12 mouse cellular contexts compared by ENCODE assay signal in the genomic region with DNA sequence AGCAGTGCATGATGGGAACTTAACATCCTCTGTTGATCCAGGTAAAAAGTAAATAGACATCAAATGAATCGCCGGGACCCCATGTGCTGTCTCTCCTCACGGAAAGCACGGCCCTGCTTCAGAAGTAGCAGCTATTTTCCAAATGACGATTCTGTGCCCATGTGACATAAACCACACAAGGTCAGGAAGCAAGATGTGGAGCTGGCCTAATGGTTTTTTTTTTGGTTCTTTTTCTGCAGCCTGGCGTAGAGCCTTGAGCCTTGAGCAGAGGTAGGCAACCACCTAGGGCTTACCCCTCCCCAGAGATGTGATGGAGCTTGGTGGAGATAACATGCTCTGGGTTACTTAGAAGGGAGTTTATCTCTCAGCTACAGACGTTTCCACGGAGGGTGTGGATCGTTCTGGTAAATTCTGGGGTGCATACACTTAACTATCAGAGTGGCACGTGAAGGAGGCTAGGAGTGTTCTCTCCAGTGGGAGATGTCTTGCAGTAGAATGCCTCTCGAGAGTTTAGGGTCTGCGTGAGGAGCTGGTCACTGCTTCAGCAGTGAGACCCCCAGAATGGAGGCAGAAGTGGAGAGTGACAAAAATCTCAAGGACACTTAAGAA.
DNase-seq lines count a peak whose midpoint lies in the region; ATAC-seq lines count a peak whose summit lies in the region.
"Had no signal": no experiment of that assay in that cellular context is flagged by ENCODE, and none has a peak within 500 bp of the region (broad histone marks: within the 10 kb centered on the region; RNA-seq: fewer than 3 reads in every experiment).

No protein-coding gene starts in this region.

- WGBS in heart, embryonic 11.5 days (ENCODE audit: insufficient replicate concordance), result 56% methylated on average over 12 of the region's 12 CpGs
- 20% methylated on average over 12 of the region's 12 CpGs for WGBS in liver, embryonic 16.5 days (ENCODE audit: insufficient replicate concordance)

- peak overlapping the region; percentile 74 for H3K27ac ChIP-seq in heart, embryonic 11.5 days (ENCODE audit: low read depth, low read length)
- peak overlapping the region; percentile 94 for H3K27ac ChIP-seq in liver, embryonic 16.5 days (ENCODE audit: low read length)
- H3K27ac ChIP-seq: macrophage; neural tube, embryonic 12.5 days had no signal

- no peaks in the 10 kb centered on the region for H3K27me3 ChIP-seq in heart, embryonic 11.5 days (ENCODE audit: control insufficient read depth, insufficient read depth, low read length)
- H3K27me3 ChIP-seq in liver, embryonic 16.5 days (ENCODE audit: control insufficient read depth, insufficient read depth, low read depth, low read length), result no peaks in the 10 kb centered on the region
- H3K27me3 ChIP-seq: neural tube, embryonic 12.5 days had no signal

- H3K9me3 ChIP-seq in heart, embryonic 11.5 days (replicated peaks; ENCODE audit: control insufficient read depth, low read length), result no peaks in the 10 kb centered on the region
- H3K9me3 ChIP-seq in liver, embryonic 16.5 days (replicated peaks; ENCODE audit: control insufficient read depth, low read length), result no peaks in the 10 kb centered on the region; the same call in 1 of the 2 replicates

- no peak for DNase-seq in heart, postnatal 25 days (ENCODE audit: low spot score)
- DNase-seq in spleen, adult 12 weeks (ENCODE audit: low spot score), result peak; percentile 58
- DNase-seq in spleen, adult 18-20 months, result no peak
- DNase-seq in cerebellum, adult 11 months, result no peak
- DNase-seq in urinary bladder, postnatal 4 days (ENCODE audit: low spot score in 2 of 2), result no peak
- DNase-seq: embryo, embryonic 11 days; left cerebral cortex, postnatal 4 days had no signal

- intact Hi-C loops in heart, postnatal 25 days (cut with DNase I), result no loop called here

- ATAC-seq in heart, embryonic 11.5 days (replicated peaks; ENCODE audit: insufficient number of reproducible peaks, low FRiP score, low TSS enrichment), result peak; percentile 92
- peak; percentile 99 for ATAC-seq in liver, embryonic 16.5 days (ENCODE audit: low read depth)
- no peak for ATAC-seq in activated CD4-positive, CD25-positive, alpha-beta regulatory T cell, adult 4 months

- H3K36me3 ChIP-seq in heart, embryonic 11.5 days (ENCODE audit: control insufficient read depth, insufficient read depth, low read length), result no peaks in the 10 kb centered on the region
- H3K36me3 ChIP-seq in liver, embryonic 16.5 days (ENCODE audit: control insufficient read depth, insufficient read depth), result peaks cover 9% of the 10 kb centered on the region
- H3K36me3 ChIP-seq: neural tube, embryonic 12.5 days had no signal

- H3K4me2 ChIP-seq in heart, embryonic 11.5 days, result 0 out of 2 replicates have a peak overlapping the region, but pooled peaks have one; percentile 3
- peak overlapping the region; percentile 77 for H3K4me2 ChIP-seq in liver, embryonic 16.5 days (ENCODE audit: low read depth, low read length)
- H3K4me2 ChIP-seq: neural tube, embryonic 12.5 days had no signal

- H3K4me1 ChIP-seq in heart, embryonic 11.5 days (ENCODE audit: control insufficient read depth, insufficient read depth, low read length), result no peaks in the 10 kb centered on the region
- peaks cover 30% of the 10 kb centered on the region for H3K4me1 ChIP-seq in liver, embryonic 16.5 days (ENCODE audit: control insufficient read depth, low read depth, low read length)
- H3K4me1 ChIP-seq: neural tube, embryonic 12.5 days had no signal

- peak overlapping the region; percentile 50; the same call in 1 of the 2 replicates for H3K9ac ChIP-seq in heart, embryonic 11.5 days (ENCODE audit: low read depth, low read length)
- H3K9ac ChIP-seq in liver, embryonic 16.5 days (ENCODE audit: low read depth, low read length), result peak overlapping the region; percentile 81
- H3K9ac ChIP-seq: neural tube, embryonic 12.5 days had no signal

- peak overlapping the region; percentile 25 for H3K4me3 ChIP-seq in heart, embryonic 11.5 days (ENCODE audit: low read depth, low read length)
- peak overlapping the region; percentile 79 for H3K4me3 ChIP-seq in liver, embryonic 16.5 days (ENCODE audit: low read depth, low read length)
- H3K4me3 ChIP-seq: neural tube, embryonic 12.5 days had no signal
